12 mouse cellular contexts compared by ENCODE assay signal in genomic region chr11:97680430-97680829, GRCm38 (mm10). TPM values are rescaled to one million over a fixed set of nuclear protein-coding genes. Genes with fewer than 3 reads are reported as not detected.
DNase-seq lines count a peak whose midpoint lies in the region; TF ChIP-seq lines count a peak whose summit lies in the region.
"Had no signal": no experiment of that assay in that cellular context is flagged by ENCODE, and none has a peak within 500 bp of the region (broad histone marks: within the 10 kb centered on the region; RNA-seq: fewer than 3 reads in every experiment).

No protein-coding gene starts in this region.

- WGBS in lung, adult 2 months: 46% methylated on average over 12 of the region's 12 CpGs

- H3K4me3 ChIP-seq in ES-Bruce4 (ENCODE audit: low read depth, low read length): no peak overlapping the region
- no peak overlapping the region for H3K4me3 ChIP-seq in lung, adult 2 months (replicated peaks; ENCODE audit: extremely low read depth, low read depth, low read length)
- H3K4me3 ChIP-seq: limb, embryonic 13.5 days; midbrain, embryonic 12.5 days; stomach, embryonic 15.5 days had no signal

- no peak for TF ChIP-seq CTCF in ES-Bruce4 (IDR thresholded peaks at IDR 0.05; ENCODE audit: low read depth, low read length)
- TF ChIP-seq CTCF in lung, adult 2 months (IDR thresholded peaks at IDR 0.05; ENCODE audit: insufficient read depth, low read length): no peak

- H3K36me3 ChIP-seq in ES-Bruce4 (ENCODE audit: control insufficient read depth, insufficient read depth, low read length, poor library complexity, severe bottlenecking): peaks cover 48% of the 10 kb centered on the region

- peaks cover 15% of the 10 kb centered on the region for H3K4me1 ChIP-seq in ES-Bruce4 (ENCODE audit: control insufficient read depth, insufficient read depth, low read length)
- H3K4me1 ChIP-seq in lung, adult 2 months (ENCODE audit: control insufficient read depth, insufficient read depth, low read length): peaks cover 11% of the 10 kb centered on the region

- peak; percentile 61 for DNase-seq in adrenal gland, postnatal 10 days
- no peak for DNase-seq in adrenal gland, adult (ENCODE audit: inconsistent age in 2 of 2, low spot score in 1 of 2)
- DNase-seq in heart, postnatal 10 days: peak; percentile 68 to 75
- DNase-seq in heart, adult 11 months: no peak
- peak; percentile 49 for DNase-seq in lung, adult 2 months
- DNase-seq in embryo, embryonic 9.5 days (ENCODE audit: extremely low spot score): no peak
- no peak for DNase-seq in embryo, embryonic 10.5 days (ENCODE audit: low spot score)
- DNase-seq: kidney, postnatal 4 days had no signal

- H3K9ac ChIP-seq in ES-Bruce4 (ENCODE audit: low read depth, poor library complexity, severe bottlenecking): 0 out of 2 replicates have a peak overlapping the region, but pooled peaks have one; percentile 8
- H3K9ac ChIP-seq: limb, embryonic 13.5 days; midbrain, embryonic 12.5 days; stomach, embryonic 15.5 days had no signal

- H3K27ac ChIP-seq in ES-Bruce4 (ENCODE audit: insufficient read depth, low read length): 0 out of 2 replicates have a peak overlapping the region, but pooled peaks have one; percentile 31
- H3K27ac ChIP-seq: limb, embryonic 13.5 days; midbrain, embryonic 12.5 days; stomach, embryonic 15.5 days had no signal

- TF ChIP-seq EP300 in ES-Bruce4 (IDR thresholded peaks at IDR 0.05; ENCODE audit: insufficient read depth, low read depth, low read length): no peak

- intact Hi-C loops in heart, postnatal 10 days (cut with DNase I): no loop called here

- H3K27me3 ChIP-seq in ES-Bruce4 (ENCODE audit: control insufficient read depth, insufficient read depth, low read length, poor library complexity, severe bottlenecking): no peaks in the 10 kb centered on the region
- H3K27me3 ChIP-seq: limb, embryonic 13.5 days; stomach, embryonic 15.5 days had no signal

- no peak for TF ChIP-seq POLR2A in ES-Bruce4 (IDR thresholded peaks at IDR 0.05; ENCODE audit: insufficient read depth, low read length)
- no peak for TF ChIP-seq POLR2A in lung, adult 2 months (IDR thresholded peaks at IDR 0.05; ENCODE audit: borderline replicate concordance, extremely low read depth, low read depth, low read length)

- no peaks in the 10 kb centered on the region for H3K9me3 ChIP-seq in ES-Bruce4 (replicated peaks; ENCODE audit: control insufficient read depth, insufficient read depth, low read length, poor library complexity, severe bottlenecking)
- H3K9me3 ChIP-seq: limb, embryonic 13.5 days; midbrain, embryonic 12.5 days; stomach, embryonic 15.5 days had no signal

RNA-seq across cellular contexts. Expression of gene Cisd3, which starts 5.2 kb away (rescaled TPM):
- total RNA-seq in adrenal gland, postnatal 10 days (2021): 100 to 1,000 TPM; 260 to 277 TPM
- 100 to 1,000 TPM; 120 TPM for total RNA-seq in heart, postnatal 10 days (2021)
- 62.3 and 77.2 TPM in 2 replicates for polyA plus RNA-seq in ES-Bruce4 (2011; ENCODE audit: insufficient read depth, insufficient read length, low read depth, missing spikeins)
- polyA plus RNA-seq in lung, adult 2 months (2012; rRNA removed): 26.4 and 34.0 TPM in 2 replicates

RNA-seq across cellular contexts. Expression of gene Mllt6, which starts 17.2 kb away (rescaled TPM):
- 10 to 100 TPM; 36.1 to 48.2 TPM for total RNA-seq in adrenal gland, postnatal 10 days (2021)
- total RNA-seq in heart, postnatal 10 days (2021): 10 to 100 TPM; 55.8 to 61.7 TPM
- polyA plus RNA-seq in ES-Bruce4 (2011; ENCODE audit: insufficient read depth, insufficient read length, low read depth, missing spikeins): 23.7 and 25.2 TPM in 2 replicates
- polyA plus RNA-seq in lung, adult 2 months (2012; rRNA removed): 65.9 and 79.6 TPM in 2 replicates

RNA-seq across cellular contexts. Expression of gene Pcgf2, which starts 19.9 kb away (rescaled TPM):
- total RNA-seq in adrenal gland, postnatal 10 days (2021): 10 to 100 TPM; 29.7 to 41.0 TPM
- total RNA-seq in heart, postnatal 10 days (2021): 10 to 100 TPM; 21.4 to 21.7 TPM
- 74.6 and 84.0 TPM in 2 replicates for polyA plus RNA-seq in ES-Bruce4 (2011; ENCODE audit: insufficient read depth, insufficient read length, low read depth, missing spikeins)
- polyA plus RNA-seq in lung, adult 2 months (2012; rRNA removed): 65.9 and 81.9 TPM in 2 replicates

RNA-seq across cellular contexts. Expression of gene Psmb3, which starts 22.8 kb away (rescaled TPM):
- total RNA-seq in adrenal gland, postnatal 10 days (2021): 100 to 1,000 TPM; 231 to 234 TPM
- 100 to 1,000 TPM; 184 to 186 TPM for total RNA-seq in heart, postnatal 10 days (2021)
- polyA plus RNA-seq in ES-Bruce4 (2011; ENCODE audit: insufficient read depth, insufficient read length, low read depth, missing spikeins): 296 and 332 TPM in 2 replicates
- polyA plus RNA-seq in lung, adult 2 months (2012; rRNA removed): 214 and 264 TPM in 2 replicates

RNA-seq across cellular contexts. Expression of gene Epop, which starts 50.9 kb away (rescaled TPM):
- 1 to 10 TPM; 3.5 to 5.1 TPM for total RNA-seq in adrenal gland, postnatal 10 days (2021)
- 1 to 10 TPM in 1 of 2 experiments, under 1 TPM in 1; 0.57 to 1.0 TPM for total RNA-seq in heart, postnatal 10 days (2021)
- 39.3 and 44.1 TPM in 2 replicates for polyA plus RNA-seq in ES-Bruce4 (2011; ENCODE audit: insufficient read depth, insufficient read length, low read depth, missing spikeins)
- polyA plus RNA-seq in lung, adult 2 months (2012; rRNA removed): 6.4 and 12.3 TPM in 2 replicates

Comparison
In these comparisons a context has a peak if more than half of its experiments do, and no peak if none do; other contexts are left out.
1. DNase-seq: peak in adrenal gland, postnatal 10 days (single experiment), heart, postnatal 10 days (2 of 2) and lung, adult 2 months (single experiment); none in adrenal gland, adult (0 of 2), heart, adult 11 months (single experiment), embryo, embryonic 9.5 days (single experiment) and embryo, embryonic 10.5 days (single experiment).